Mouse (Mus musculus): ENCODE data around the gene Acsbg2.
"Not testable (repeated sequence)": the region's sequence is repeated elsewhere in the genome, so short reads cannot be mapped to it uniquely, and the experiment has no call there.

Acsbg2 gene

GRCm38 (mm10) chr17:56874237-56874636 lies at the start of gene Acsbg2:
Gene Acsbg2, minus strand, starts transcription at chr17:56874447.
- DNase-seq (ENCODE audit: low spot score in 2 of 2): no peak

GRCm38 (mm10) chr17:56919725-56920124 lies 45.5 kb upstream of the Acsbg2 start:
- no peak for DNase-seq (ENCODE audit: low spot score in 2 of 2)

- no peak for DNase-seq (ENCODE audit: low spot score in 2 of 2)
Measured at GRCm38 (mm10) chr17:56917166-56917565, 42.9 kb upstream of the Acsbg2 start.

GRCm38 (mm10) chr17:56913444-56913843 lies 39.2 kb upstream of the Acsbg2 start:
- DNase-seq (ENCODE audit: low spot score in 2 of 2): no peak

GRCm38 (mm10) chr17:56913023-56913422 lies 38.8 kb upstream of the Acsbg2 start:
- DNase-seq (ENCODE audit: low spot score in 2 of 2): no peak

- not testable (repeated sequence) for DNase-seq (ENCODE audit: low spot score in 2 of 2)
Measured at GRCm38 (mm10) chr17:56909764-56910163, 35.5 kb upstream of the Acsbg2 start.

GRCm38 (mm10) chr17:56907887-56908286 lies 33.6 kb upstream of the Acsbg2 start:
- DNase-seq (ENCODE audit: low spot score in 2 of 2): no peak

GRCm38 (mm10) chr17:56907096-56907495 lies 32.8 kb upstream of the Acsbg2 start:
- peak; percentile 88 for DNase-seq (ENCODE audit: low spot score in 2 of 2)

- no peak for DNase-seq (ENCODE audit: low spot score in 2 of 2)
Measured at GRCm38 (mm10) chr17:56906166-56906565, 31.9 kb upstream of the Acsbg2 start.

- DNase-seq (ENCODE audit: low spot score in 2 of 2): no peak
Measured at GRCm38 (mm10) chr17:56902698-56903097, 28.5 kb upstream of the Acsbg2 start.

GRCm38 (mm10) chr17:56897630-56898195 lies 23.5 kb upstream of the Acsbg2 start:
- DNase-seq (ENCODE audit: low spot score in 2 of 2): peak; percentile 79 to 80

GRCm38 (mm10) chr17:56896513-56897129 lies 22.4 kb upstream of the Acsbg2 start:
- DNase-seq (ENCODE audit: low spot score in 2 of 2): no peak

GRCm38 (mm10) chr17:56895368-56895918 lies 21.2 kb upstream of the Acsbg2 start:
- DNase-seq (ENCODE audit: low spot score in 2 of 2): no peak

- DNase-seq (ENCODE audit: low spot score in 2 of 2): no peak
Measured at GRCm38 (mm10) chr17:56890018-56890417, 15.8 kb upstream of the Acsbg2 start.

- no peak for DNase-seq (ENCODE audit: low spot score in 2 of 2)
Measured at GRCm38 (mm10) chr17:56888050-56888449, 13.8 kb upstream of the Acsbg2 start.

GRCm38 (mm10) chr17:56884809-56885208 lies 10.6 kb upstream of the Acsbg2 start:
- no peak for DNase-seq (ENCODE audit: low spot score in 2 of 2)

GRCm38 (mm10) chr17:56884331-56884730 lies 10.1 kb upstream of the Acsbg2 start:
- DNase-seq (ENCODE audit: low spot score in 2 of 2): no peak

GRCm38 (mm10) chr17:56883612-56884011 lies 9.4 kb upstream of the Acsbg2 start:
- DNase-seq (ENCODE audit: low spot score in 2 of 2): peak in 1 of 2 experiments; percentile 17

GRCm38 (mm10) chr17:56877426-56877825 lies 3.2 kb upstream of the Acsbg2 start:
- DNase-seq (ENCODE audit: low spot score in 2 of 2): no peak

- no peak for DNase-seq (ENCODE audit: low spot score in 2 of 2)
Measured at GRCm38 (mm10) chr17:56876981-56877380, 2.7 kb upstream of the Acsbg2 start.

GRCm38 (mm10) chr17:56876465-56876864 lies 2.2 kb upstream of the Acsbg2 start:
- DNase-seq (ENCODE audit: low spot score in 2 of 2): no peak

GRCm38 (mm10) chr17:56874936-56875651 lies 847 bp upstream of the Acsbg2 start, which contains the start of gene 1700061G19Rik:
Gene 1700061G19Rik, plus strand, starts transcription at chr17:56875477.
- no peak for DNase-seq (ENCODE audit: low spot score in 2 of 2)

GRCm38 (mm10) chr17:56872512-56872911 lies 1.7 kb downstream of the Acsbg2 start:
- DNase-seq (ENCODE audit: low spot score in 2 of 2): no peak
